Mouse (Mus musculus): ENCODE measurements around the gene Ttll4.

DNA sequence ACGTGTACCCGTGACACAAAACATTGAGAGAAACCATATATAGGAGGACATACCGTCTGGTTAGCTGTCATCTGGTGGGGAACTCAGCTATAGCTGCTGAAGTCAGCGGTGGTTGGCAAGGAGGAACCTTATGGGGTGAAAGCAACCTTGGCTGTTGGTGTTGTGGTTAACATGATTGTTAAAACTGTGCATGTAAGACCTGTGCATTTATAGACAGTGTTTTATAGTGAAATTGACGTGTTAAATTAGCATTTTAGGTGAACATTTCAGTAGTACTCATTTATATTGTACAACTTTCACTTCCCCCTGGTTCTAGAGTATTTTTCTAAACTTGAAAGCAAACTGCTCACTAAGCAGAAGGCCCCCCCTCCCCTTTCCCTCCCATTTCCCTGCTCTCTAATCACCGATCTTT, 40.6 kb downstream of the Ttll4 start:
- TF ChIP-seq CTCF (IDR thresholded peaks at IDR 0.05; ENCODE audit: low read depth, low read length) (no peak), POLR2A (IDR thresholded peaks at IDR 0.05; ENCODE audit: extremely low read depth, insufficient read depth, low read length) (no peak)
